ENCODE assay signal across 12 mouse cellular contexts in genomic region chr10:45410624-45411341, GRCm38 (mm10).
A peak's percentile ranks its signal among the peaks of the same experiment; 100 is the strongest.
DNase-seq lines count a peak whose midpoint lies in the region; ATAC-seq lines count a peak whose summit lies in the region.
"Had no signal": no experiment of that assay in that cellular context is flagged by ENCODE, and none has a peak within 500 bp of the region (broad histone marks: within the 10 kb centered on the region; RNA-seq: fewer than 3 reads in every experiment).

No protein-coding gene starts in this region.

- H3K27ac ChIP-seq in forebrain, embryonic 14.5 days (ENCODE audit: low read depth, low read length) = no peak overlapping the region
- peak overlapping the region; percentile 47; the same call in 1 of the 2 replicates for H3K27ac ChIP-seq in midbrain, embryonic 12.5 days (replicated peaks)

- no peaks in the 10 kb centered on the region for H3K27me3 ChIP-seq in forebrain, embryonic 14.5 days (replicated peaks; ENCODE audit: control insufficient read depth, insufficient read depth, low read length)
- H3K27me3 ChIP-seq in midbrain, embryonic 12.5 days = no peaks in the 10 kb centered on the region

- intact Hi-C loops in heart, postnatal 25 days (cut with DNase I) = no loop called here
- intact Hi-C loops in heart, postnatal 14 days (cut with DNase I) = no loop called here
- intact Hi-C loops in heart, postnatal 36 days (cut with DNase I) = no loop called here

- H3K9ac ChIP-seq in forebrain, embryonic 14.5 days (ENCODE audit: low read length) = no peak overlapping the region
- no peak overlapping the region for H3K9ac ChIP-seq in midbrain, embryonic 12.5 days (replicated peaks)

- WGBS in forebrain, embryonic 14.5 days = 6% methylated on average over 10 of the region's 10 CpGs
- 6% methylated on average over 10 of the region's 10 CpGs for WGBS in midbrain, embryonic 12.5 days

- no peaks in the 10 kb centered on the region for H3K36me3 ChIP-seq in forebrain, embryonic 14.5 days (ENCODE audit: control insufficient read depth, insufficient read depth, low read length)
- no peaks in the 10 kb centered on the region for H3K36me3 ChIP-seq in midbrain, embryonic 12.5 days

- peak; percentile 87; the same call in 1 of the 2 replicates for ATAC-seq in forebrain, embryonic 14.5 days
- ATAC-seq in midbrain, embryonic 12.5 days (ENCODE audit: low FRiP score, low read depth) = peak; percentile 96

- H3K4me3 ChIP-seq in forebrain, embryonic 14.5 days (ENCODE audit: low read depth, low read length) = no peak overlapping the region
- H3K4me3 ChIP-seq in midbrain, embryonic 12.5 days = no peak overlapping the region
- H3K4me3 ChIP-seq: myocyte had no signal

- no peak overlapping the region for H3K4me2 ChIP-seq in forebrain, embryonic 14.5 days (ENCODE audit: low read length)
- no peak overlapping the region for H3K4me2 ChIP-seq in midbrain, embryonic 12.5 days (replicated peaks)

- DNase-seq in cerebellum, postnatal 14 days = peak; percentile 26 to 32
- no peak for DNase-seq in cerebellum, adult 18-20 months
- peak; percentile 56 for DNase-seq in forebrain, embryonic 14.5 days (ENCODE audit: low spot score)
- DNase-seq in retina, postnatal 7 days (ENCODE audit: low read depth, low spot score) = peak; percentile 2
- no peak for DNase-seq in heart, postnatal 25 days (ENCODE audit: low spot score)
- DNase-seq in heart, postnatal 14 days = no peak
- no peak for DNase-seq in heart, postnatal 36 days
- DNase-seq: adrenal gland, postnatal 10 days; right cerebral cortex, postnatal 14 days had no signal

- H3K4me1 ChIP-seq in forebrain, embryonic 14.5 days (ENCODE audit: control insufficient read depth, insufficient read depth, low read length) = no peaks in the 10 kb centered on the region
- peaks cover 6% of the 10 kb centered on the region; the same call in 1 of the 2 replicates for H3K4me1 ChIP-seq in midbrain, embryonic 12.5 days

- H3K9me3 ChIP-seq in forebrain, embryonic 14.5 days (replicated peaks; ENCODE audit: control insufficient read depth, low read length) = no peaks in the 10 kb centered on the region
- no peaks in the 10 kb centered on the region for H3K9me3 ChIP-seq in midbrain, embryonic 12.5 days
- H3K9me3 ChIP-seq: G1E had no signal

Comparison
In these comparisons a context has a peak if more than half of its experiments do, and no peak if none do; other contexts are left out.
1. DNase-seq: peak in cerebellum, postnatal 14 days (2 of 2), forebrain, embryonic 14.5 days (single experiment) and retina, postnatal 7 days (single experiment); none in cerebellum, adult 18-20 months (0 of 2), heart, postnatal 25 days (single experiment), heart, postnatal 14 days (0 of 2) and heart, postnatal 36 days (0 of 2).